In genomic region chr5:117037261-117037660, GRCm38 (mm10) we compare ENCODE assay signal across 9 mouse cellular contexts.
A peak's percentile ranks its signal among the peaks of the same experiment; 100 is the strongest.
DNase-seq lines count a peak whose midpoint lies in the region; ATAC-seq lines count a peak whose summit lies in the region.
"Had no signal": no experiment of that assay in that cellular context is flagged by ENCODE, and none has a peak within 500 bp of the region (broad histone marks: within the 10 kb centered on the region; RNA-seq: fewer than 3 reads in every experiment).

No protein-coding gene starts in this region.

- H3K4me3 ChIP-seq in heart, embryonic 12.5 days: no peak overlapping the region
- H3K4me3 ChIP-seq: hindbrain, embryonic 15.5 days had no signal

- H3K4me2 ChIP-seq in heart, embryonic 12.5 days: no peak overlapping the region
- H3K4me2 ChIP-seq: hindbrain, embryonic 15.5 days had no signal

- peak; percentile 15 to 62 for DNase-seq in heart, postnatal 10 days
- DNase-seq in 3T3-L1 (ENCODE audit: low read depth, low spot score): peak; percentile 74
- DNase-seq in ES-CJ7 (ENCODE audit: low read depth, low spot score): peak; percentile 27
- DNase-seq in embryo, embryonic 11.5 days (ENCODE audit: low read depth, low spot score): peak; percentile 24
- peak; percentile 61 to 77 for DNase-seq in left cerebral cortex, postnatal 14 days (ENCODE audit: low spot score in 2 of 2)
- DNase-seq in right cerebral cortex, postnatal 25 days: peak; percentile 26

- H3K9me3 ChIP-seq in heart, embryonic 12.5 days (replicated peaks): no peaks in the 10 kb centered on the region
- H3K9me3 ChIP-seq: hindbrain, embryonic 15.5 days had no signal

- H3K9ac ChIP-seq in heart, embryonic 12.5 days: no peak overlapping the region
- H3K9ac ChIP-seq: hindbrain, embryonic 15.5 days had no signal

- H3K27me3 ChIP-seq in heart, embryonic 12.5 days (replicated peaks): no peaks in the 10 kb centered on the region
- H3K27me3 ChIP-seq: hindbrain, embryonic 15.5 days had no signal

- no peaks in the 10 kb centered on the region for H3K36me3 ChIP-seq in heart, embryonic 12.5 days
- H3K36me3 ChIP-seq: hindbrain, embryonic 15.5 days had no signal

- H3K4me1 ChIP-seq in heart, embryonic 12.5 days (replicated peaks): peaks cover under 1% of the 10 kb centered on the region; the same call in 1 of the 2 replicates

- intact Hi-C loops in heart, postnatal 10 days (cut with DNase I): loop anchor here (2.0 to 10.0 kb wide), 2 partner anchors 142 to 912 kb away; no protein-coding TSS in a partner anchor
- intact Hi-C loops in left cerebral cortex, postnatal 14 days (cut with DNase I): loop anchor here (5.0 to 10.0 kb wide), 2 partner anchors 140 to 442 kb away; partner anchors contain the start of gene Srrm4

- WGBS in heart, embryonic 12.5 days: 21% methylated on average over 3 of the region's 3 CpGs

- no peak overlapping the region for H3K27ac ChIP-seq in heart, embryonic 12.5 days (ENCODE audit: poor library complexity, severe bottlenecking)
- H3K27ac ChIP-seq: hindbrain, embryonic 15.5 days had no signal

- ATAC-seq in heart, embryonic 12.5 days (ENCODE audit: insufficient number of reproducible peaks, low FRiP score): no peak
- no peak for ATAC-seq in erythroid progenitor cell, adult 5-6 weeks (replicated peaks; ENCODE audit: low FRiP score, poor library complexity, severe bottlenecking)

Comparison
In these comparisons a context has a peak if more than half of its experiments do, and no peak if none do; other contexts are left out.
1. DNase-seq: peak in every context shown above with its lines; median percentile 74 in 3T3-L1; 69 in left cerebral cortex, postnatal 14 days; 38 in heart, postnatal 10 days; 27 in ES-CJ7; 26 in right cerebral cortex, postnatal 25 days; 24 in embryo, embryonic 11.5 days.